Mouse (Mus musculus): Measurements from ENCODE around the gene Fyb. TPM values are rescaled to one million over a fixed set of nuclear protein-coding genes. Genes with fewer than 3 reads are reported as not detected.

Fyb gene
- polyA plus RNA-seq, 1 experiment, result 190 TPM

DNA sequence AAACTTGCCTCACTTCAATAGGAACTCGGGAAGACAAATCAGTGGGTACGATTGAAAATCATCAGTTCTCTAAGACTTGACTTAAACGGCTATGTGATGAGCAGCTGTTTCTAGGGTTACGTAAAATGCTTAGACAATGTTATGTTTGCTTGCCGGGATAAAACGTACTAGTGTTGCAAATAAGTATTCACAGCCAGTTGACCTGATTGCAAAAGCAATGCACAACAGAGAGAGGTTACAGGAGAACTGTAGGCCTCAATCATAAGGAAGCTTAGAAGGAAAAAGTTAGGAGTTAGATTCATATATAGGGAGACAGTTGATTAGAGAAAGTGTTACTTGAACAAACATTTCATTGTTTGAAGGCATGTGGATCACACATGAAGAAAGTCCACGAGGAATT is 187.7 kb downstream of the Fyb start:
- Histone ChIP-seq H3K79me2 (ENCODE audit: control insufficient read depth, insufficient read depth) (peaks cover 72% of the 10 kb centered on the region), H3K79me3 (ENCODE audit: low read depth) (peaks cover 62% of the 10 kb centered on the region), H3K27me3 (ENCODE audit: control insufficient read depth, insufficient read depth, insufficient read length) (no peaks in the 10 kb centered on the region), H3K36me3 (ENCODE audit: control insufficient read depth, insufficient read depth) (peaks cover 7% of the 10 kb centered on the region), H3ac (ENCODE audit: control insufficient read depth, insufficient read length, low read depth) (no peak overlapping the region), H3K4me3 (ENCODE audit: insufficient read depth, poor library complexity, severe bottlenecking) (no peak overlapping the region)
- TF ChIP-seq MYOD1 (IDR thresholded peaks at IDR 0.05; ENCODE audit: control insufficient read depth, insufficient read length, low read depth) (no peak), CTCF (IDR thresholded peaks at IDR 0.05; ENCODE audit: control insufficient read depth, insufficient read depth, insufficient read length) (no peak), MAX (IDR thresholded peaks at IDR 0.05) (no peak), CEBPB (IDR thresholded peaks at IDR 0.05; ENCODE audit: low read depth) (no peak), MYOG (IDR thresholded peaks at IDR 0.05; ENCODE audit: control insufficient read depth, extremely low read depth, insufficient read length) (no peak), FOSL1 (IDR thresholded peaks at IDR 0.05; ENCODE audit: insufficient read depth, low read length, poor library complexity, severe bottlenecking) (no peak), USF1 (IDR thresholded peaks at IDR 0.05; ENCODE audit: low read depth) (no peak)

DNA sequence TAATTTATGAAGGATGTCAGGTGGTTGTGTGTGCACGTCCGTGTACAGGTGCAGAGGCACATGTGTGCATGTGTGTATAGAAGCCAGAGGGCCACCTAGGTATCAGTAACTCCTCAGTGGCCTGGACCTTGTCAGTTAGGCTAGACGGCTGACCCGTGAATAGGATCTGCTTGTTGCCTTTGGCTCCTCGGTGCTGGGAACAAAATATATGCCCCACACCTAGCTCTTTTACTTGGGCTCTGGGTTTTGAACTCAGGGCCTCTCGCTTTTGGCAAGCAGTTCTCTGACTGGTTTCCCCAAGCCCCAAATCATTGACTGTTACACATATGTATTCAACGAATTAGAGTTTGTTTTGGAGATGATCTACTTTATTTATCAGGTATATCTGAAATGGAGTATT is 188.6 kb downstream of the Fyb start:
- no peaks in the 10 kb centered on the region for H3K27me3 ChIP-seq (ENCODE audit: control insufficient read depth, insufficient read depth, insufficient read length)
- H3K79me2 ChIP-seq (ENCODE audit: control insufficient read depth, insufficient read depth), result peaks cover 81% of the 10 kb centered on the region
- H3ac ChIP-seq (ENCODE audit: control insufficient read depth, insufficient read length, low read depth), result no peak overlapping the region
- TF ChIP-seq MYOG (IDR thresholded peaks at IDR 0.05; ENCODE audit: control insufficient read depth, extremely low read depth, insufficient read length) (no peak), MAX (IDR thresholded peaks at IDR 0.05) (no peak), FOSL1 (IDR thresholded peaks at IDR 0.05; ENCODE audit: insufficient read depth, low read length, poor library complexity, severe bottlenecking) (no peak), MYOD1 (IDR thresholded peaks at IDR 0.05; ENCODE audit: control insufficient read depth, insufficient read length, low read depth) (no peak), CEBPB (IDR thresholded peaks at IDR 0.05; ENCODE audit: low read depth) (no peak), CTCF (IDR thresholded peaks at IDR 0.05; ENCODE audit: control insufficient read depth, insufficient read depth, insufficient read length) (no peak), USF1 (IDR thresholded peaks at IDR 0.05; ENCODE audit: low read depth) (no peak)
- H3K4me3 ChIP-seq (ENCODE audit: insufficient read depth, poor library complexity, severe bottlenecking), result no peak overlapping the region
- H3K36me3 ChIP-seq (ENCODE audit: control insufficient read depth, insufficient read depth), result peaks cover 7% of the 10 kb centered on the region
- H3K79me3 ChIP-seq (ENCODE audit: low read depth), result peaks cover 71% of the 10 kb centered on the region

Other genes starting within 250 kb of the Fyb start
- gene Dab2, start 223.1 kb upstream of the Fyb start, polyA plus RNA-seq (2012; fragmentation: generic; extraction: Trizol), result 31.3 TPM
- not detected for gene C9, start 77.5 kb upstream of the Fyb start, polyA plus RNA-seq (2012; fragmentation: generic; extraction: Trizol)
- 2.7 TPM for gene Rictor, start 185.5 kb downstream of the Fyb start, polyA plus RNA-seq (2012; fragmentation: generic; extraction: Trizol)